In genomic region chr11:103780152-103780551, GRCm38 (mm10) we compare ENCODE assay signal across 26 mouse cellular contexts. TPM values are rescaled to one million over a fixed set of nuclear protein-coding genes. Genes with fewer than 3 reads are reported as not detected.
A peak's percentile ranks its signal among the peaks of the same experiment; 100 is the strongest.
DNase-seq lines count a peak whose midpoint lies in the region; ATAC-seq and TF ChIP-seq lines count a peak whose summit lies in the region.
"Had no signal": no experiment of that assay in that cellular context is flagged by ENCODE, and none has a peak within 500 bp of the region (broad histone marks: within the 10 kb centered on the region; RNA-seq: fewer than 3 reads in every experiment).

No protein-coding gene starts in this region.

- H3K27me3 ChIP-seq in kidney, postnatal 0 days (ENCODE audit: insufficient read depth, low read length), result peaks cover 22% of the 10 kb centered on the region

- no peak overlapping the region for H3K4me2 ChIP-seq in kidney, postnatal 0 days (ENCODE audit: low read length)
- H3K4me2 ChIP-seq: embryonic facial prominence, embryonic 13.5 days; forebrain, embryonic 15.5 days; heart, embryonic 15.5 days; limb, embryonic 12.5 days; liver, embryonic 13.5 days; lung, embryonic 14.5 days; stomach, embryonic 15.5 days had no signal

- peak; percentile 53 for DNase-seq in kidney, postnatal 0 days (ENCODE audit: low spot score)
- DNase-seq in kidney, adult 11 months, result no peak
- DNase-seq in 3134 (ENCODE audit: extremely low read depth, insufficient read length, low spot score) (peak; percentile 59), NIH3T3 (ENCODE audit: low read depth) (peak; percentile 88)
- peak; percentile 62 to 74 for DNase-seq in adrenal gland, postnatal 36 days
- DNase-seq in layer of hippocampus, adult 9-10 months (ENCODE audit: low spot score), result no peak
- DNase-seq: cerebellum, adult 11 months; cerebellum, postnatal 10 days; gastrocnemius, postnatal 36 days; kidney, postnatal 25 days; liver, embryonic 13.5 days; lung, embryonic 14.5 days; lung, postnatal 36 days had no signal

- no peaks in the 10 kb centered on the region for H3K4me1 ChIP-seq in kidney, postnatal 0 days (replicated peaks; ENCODE audit: insufficient read depth, low read length)
- H3K4me1 ChIP-seq: embryonic facial prominence, embryonic 13.5 days; forebrain, embryonic 15.5 days; heart, embryonic 15.5 days; liver, embryonic 13.5 days; stomach, embryonic 15.5 days had no signal

- no peak for TF ChIP-seq CTCF in kidney, postnatal 0 days (IDR thresholded peaks at IDR 0.05; ENCODE audit: low read depth)

- no peak overlapping the region for H3K4me3 ChIP-seq in kidney, postnatal 0 days (replicated peaks; ENCODE audit: low read depth, low read length)
- H3K4me3 ChIP-seq: embryonic facial prominence, embryonic 13.5 days; forebrain, embryonic 15.5 days; heart, embryonic 15.5 days; limb, embryonic 12.5 days; liver, embryonic 13.5 days; stomach, embryonic 15.5 days had no signal

- no peak overlapping the region for H3K27ac ChIP-seq in kidney, postnatal 0 days
- H3K27ac ChIP-seq: embryonic facial prominence, embryonic 13.5 days; forebrain, embryonic 15.5 days; heart, embryonic 15.5 days; limb, embryonic 12.5 days; liver, embryonic 13.5 days; stomach, embryonic 15.5 days had no signal

- H3K9ac ChIP-seq in kidney, postnatal 0 days (ENCODE audit: low read depth, low read length), result no peak overlapping the region
- H3K9ac ChIP-seq: embryonic facial prominence, embryonic 13.5 days; forebrain, embryonic 15.5 days; heart, embryonic 15.5 days; limb, embryonic 12.5 days; liver, embryonic 13.5 days; lung, embryonic 14.5 days; stomach, embryonic 15.5 days had no signal

- H3K36me3 ChIP-seq in kidney, postnatal 0 days (ENCODE audit: insufficient read depth, low read length), result no peaks in the 10 kb centered on the region
- H3K36me3 ChIP-seq: embryonic facial prominence, embryonic 13.5 days; forebrain, embryonic 15.5 days; heart, embryonic 15.5 days; limb, embryonic 12.5 days; liver, embryonic 13.5 days; stomach, embryonic 15.5 days had no signal

- H3K9me3 ChIP-seq in kidney, postnatal 0 days (replicated peaks; ENCODE audit: low read length), result no peaks in the 10 kb centered on the region
- H3K9me3 ChIP-seq: embryonic facial prominence, embryonic 13.5 days; forebrain, embryonic 15.5 days; heart, embryonic 15.5 days; limb, embryonic 12.5 days; liver, embryonic 13.5 days; stomach, embryonic 15.5 days had no signal

- WGBS in kidney, postnatal 0 days, result 20% methylated on average over 9 of the region's 9 CpGs

- no peak for ATAC-seq in kidney, postnatal 0 days (replicated peaks; ENCODE audit: low FRiP score, low read depth)
- no peak for ATAC-seq in monocyte, adult 5-6 weeks (replicated peaks; ENCODE audit: insufficient number of reproducible peaks, low FRiP score, low TSS enrichment, poor library complexity, severe bottlenecking)
- ATAC-seq: activated CD4-positive, CD25-positive, alpha-beta regulatory T cell, adult 4 months; forebrain, embryonic 15.5 days; hindbrain, embryonic 16.5 days; intestine, embryonic 16.5 days had no signal

RNA-seq across cellular contexts. Expression of gene Wnt3, which starts 6.2 kb away (rescaled TPM):
- polyA plus RNA-seq in kidney, postnatal 0 days (2015; fragmentation: Nextera tagmentation; extraction: Ambion mirVana), result 0.05 and 0.06 TPM in 2 replicates
- 1 to 10 TPM in 1 of 2 experiments, not detected in 1; 1.1 TPM for total RNA-seq in adrenal gland, postnatal 36 days (2021)
- total RNA-seq in monocyte, adult 5-6 weeks (2017), result not detected in 3 replicates
- total RNA-seq: gastrocnemius, postnatal 36 days; heart, adult 8-10 months; hematopoietic stem cell, adult 5-6 weeks; megakaryocyte-erythroid progenitor cell, adult 5-6 weeks had no signal

RNA-seq across cellular contexts. Expression of gene Wnt9b, which starts 30.5 kb away (rescaled TPM):
- polyA plus RNA-seq in kidney, postnatal 0 days (2015; fragmentation: Nextera tagmentation; extraction: Ambion mirVana), result 10.4 and 12.5 TPM in 2 replicates
- total RNA-seq in adrenal gland, postnatal 36 days (2021), result under 1 TPM; 0.13 to 0.20 TPM
- total RNA-seq in monocyte, adult 5-6 weeks (2017), result not detected in 3 replicates
- total RNA-seq: gastrocnemius, postnatal 36 days; hematopoietic stem cell, adult 5-6 weeks; megakaryocyte-erythroid progenitor cell, adult 5-6 weeks had no signal
- polyA plus RNA-seq: activated CD4-positive, CD25-positive, alpha-beta regulatory T cell, adult 4 months; C2C12; lung, embryonic 14.5 days; stomach, embryonic 15.5 days had no signal

Comparison
In these comparisons a context has a peak if more than half of its experiments do, and no peak if none do; other contexts are left out.
1. DNase-seq: peak in kidney, postnatal 0 days (single experiment), 3134 (single experiment), NIH3T3 (single experiment) and adrenal gland, postnatal 36 days (2 of 2); none in kidney, adult 11 months (single experiment) and layer of hippocampus, adult 9-10 months (single experiment).